Mouse (Mus musculus): ENCODE measurements at regions not wholly inside any gene's neighbourhood (a gene's known extent, or its start where the extent isn't known, plus 50 kb on each side); places are given as distances from the start of the nearest gene placed in this dataset.

DNA sequence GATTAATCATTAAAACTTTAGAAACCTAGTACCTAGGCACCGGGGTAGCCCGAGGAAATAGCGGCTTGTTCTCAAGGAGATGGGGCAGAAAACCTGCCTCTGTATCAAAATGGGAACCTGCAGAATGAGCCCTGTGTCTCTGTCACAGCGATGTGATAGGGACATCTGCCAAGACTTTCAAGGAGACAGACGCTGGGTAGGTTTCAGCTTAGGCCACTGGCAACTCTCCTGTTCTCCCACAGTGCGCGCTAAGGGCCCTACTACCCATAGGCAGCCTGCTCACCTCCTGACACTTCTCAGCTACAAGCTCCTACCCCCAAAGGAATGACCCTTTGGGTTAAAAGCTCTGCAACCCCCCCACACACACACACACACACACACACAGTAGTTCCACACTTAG is 396.4 kb downstream of the Sox9 start:
- no peak for DNase-seq (ENCODE audit: low read depth)

DNA sequence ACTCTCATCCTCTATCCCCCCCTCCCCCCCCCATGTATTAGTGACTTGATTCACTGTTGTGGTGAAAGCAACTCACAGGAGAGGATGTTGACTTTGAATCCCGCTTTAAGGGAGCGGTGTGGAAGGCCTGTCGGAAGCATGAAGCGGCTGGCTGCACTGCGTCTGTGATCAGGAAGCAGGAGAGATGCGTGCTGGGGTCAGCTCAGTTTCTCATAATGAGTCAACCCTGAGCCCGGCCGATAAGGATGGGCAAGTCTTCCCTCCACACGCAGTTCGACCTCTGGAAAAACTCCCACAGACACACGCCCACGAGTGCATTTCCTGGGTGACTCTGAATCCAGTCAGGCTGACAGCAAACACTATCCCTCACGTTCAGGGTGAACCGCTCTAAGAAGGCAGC is 398.0 kb downstream of the Sox9 start:
- DNase-seq (ENCODE audit: low read depth), result no peak

DNA sequence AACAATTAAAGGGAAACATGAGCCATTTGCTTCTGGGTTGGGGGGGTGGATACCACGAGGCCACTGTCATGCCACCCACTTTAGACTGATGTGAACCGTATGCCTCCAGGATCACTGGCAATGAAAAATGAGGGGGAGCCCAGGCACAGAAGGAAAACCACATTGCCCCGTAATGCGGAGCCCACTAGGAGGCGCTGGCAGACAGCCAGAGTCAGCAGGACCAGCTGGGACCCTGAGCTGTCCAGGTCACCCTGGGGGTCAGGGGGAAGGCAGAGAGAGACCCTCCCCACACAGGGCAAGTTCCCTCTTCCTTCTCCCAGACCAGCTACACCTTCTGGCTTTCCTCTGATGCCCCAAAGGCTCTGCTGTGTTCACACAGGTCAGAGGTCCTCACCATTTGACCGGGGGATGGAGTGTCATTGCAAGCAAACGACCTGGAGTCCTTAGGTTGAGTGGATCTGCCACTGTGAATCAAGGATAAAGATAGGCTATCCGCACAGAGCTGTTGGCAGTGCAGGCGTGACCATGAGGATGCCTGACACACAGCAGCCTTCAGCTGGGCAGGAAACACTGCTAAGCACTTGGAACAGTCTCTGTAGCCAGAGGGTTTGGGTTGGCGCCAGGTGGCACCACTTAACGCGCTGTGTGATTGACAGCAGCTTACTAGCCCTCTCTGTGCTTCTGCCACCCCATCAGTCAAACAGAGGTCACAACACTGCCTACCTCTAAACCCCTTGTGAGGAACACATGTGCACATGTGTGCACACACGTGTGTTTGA is 400.2 kb downstream of the Sox9 start:
- no peak for DNase-seq (ENCODE audit: low read depth)

DNA sequence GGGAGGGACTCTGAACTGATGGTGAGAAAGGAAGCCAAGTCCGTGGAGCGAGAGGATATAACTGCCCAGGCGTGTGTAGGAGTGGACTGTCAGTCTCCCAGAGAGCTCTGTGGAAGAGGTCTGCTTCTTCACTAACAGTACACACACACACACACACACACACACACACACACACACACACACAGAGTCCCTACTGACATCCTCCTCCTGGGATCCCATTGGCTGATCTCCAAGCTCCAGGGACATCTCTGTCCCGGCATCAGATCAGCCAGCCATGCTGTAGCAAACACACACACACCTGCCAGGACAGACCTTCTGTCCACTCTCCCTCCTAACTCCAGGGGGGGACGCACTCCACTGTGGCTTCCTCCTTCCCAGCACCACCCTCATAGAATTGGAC is 401.5 kb downstream of the Sox9 start:
- DNase-seq (ENCODE audit: low read depth), result no peak

DNA sequence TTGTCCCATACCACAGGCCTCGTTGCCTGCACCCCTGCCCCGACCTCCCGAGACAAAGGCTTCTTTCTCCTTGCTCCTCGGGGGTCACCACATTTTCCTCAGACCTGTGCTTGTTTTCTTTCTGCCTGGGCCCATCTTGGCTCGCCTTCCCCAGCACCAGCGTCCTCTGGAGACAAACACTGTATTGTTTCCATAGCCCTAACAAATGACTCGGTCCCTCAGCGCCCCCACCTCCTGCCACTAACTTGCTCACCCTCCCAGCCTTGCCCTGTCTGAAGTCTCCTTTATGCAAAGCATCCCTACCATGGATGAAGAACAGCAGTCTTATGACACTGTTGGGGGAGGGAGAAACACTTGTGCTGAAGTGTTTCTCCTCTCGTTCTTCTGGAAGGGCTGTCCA is 402.1 kb downstream of the Sox9 start:
- no peak for DNase-seq (ENCODE audit: low read depth)

DNA sequence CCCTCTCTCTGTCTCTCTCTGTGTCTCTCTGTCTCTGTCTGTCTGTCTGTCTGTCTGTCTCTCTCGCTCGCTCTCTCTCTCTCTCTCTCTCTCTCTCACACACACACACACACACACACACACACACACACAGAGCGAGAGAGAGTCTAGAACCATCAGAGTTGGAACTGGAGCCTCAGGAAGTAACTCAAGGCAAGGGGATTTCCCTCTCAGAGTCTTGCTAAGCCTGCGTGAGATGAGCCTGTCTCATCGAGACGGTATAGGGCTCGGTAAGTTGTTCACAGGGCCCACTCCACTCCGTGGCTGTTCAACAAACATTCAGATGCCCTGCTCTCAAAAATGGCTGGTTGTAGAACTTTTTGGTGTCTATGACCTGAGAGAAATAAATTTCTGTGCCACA is 405.4 kb downstream of the Sox9 start:
- no peak for DNase-seq (ENCODE audit: low read depth)

DNA sequence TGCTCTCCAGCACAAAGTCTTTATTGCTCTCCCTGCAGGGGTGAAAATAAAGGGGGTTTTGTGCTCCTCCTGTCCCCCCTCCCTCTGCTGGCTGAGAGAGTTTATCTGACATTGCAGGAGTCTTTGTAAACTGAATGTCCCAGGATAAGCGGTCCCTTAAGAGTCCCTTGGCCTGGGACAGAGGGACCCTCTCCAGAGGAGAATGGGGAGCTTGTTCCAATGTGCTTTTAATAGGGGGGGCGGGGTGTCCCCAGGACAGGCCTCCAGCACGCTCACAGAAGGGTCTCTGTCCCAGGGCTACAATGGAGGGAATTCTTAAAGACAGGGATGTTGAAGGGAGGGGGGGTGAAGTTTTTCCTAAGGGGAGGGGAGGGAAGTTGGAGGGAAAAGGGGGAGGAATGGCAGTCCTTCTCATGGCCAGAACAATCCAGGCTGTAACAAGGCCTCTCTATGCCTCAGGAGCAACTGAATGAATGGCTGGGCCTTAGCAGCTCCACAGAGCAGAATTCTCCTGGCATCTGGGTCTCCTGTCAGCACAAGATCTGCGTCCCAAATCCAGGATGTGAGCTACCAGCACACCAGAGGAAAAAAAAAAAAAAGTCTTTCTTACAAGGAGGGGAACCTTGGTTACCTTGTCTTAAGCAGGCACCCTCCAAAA is 406.4 kb downstream of the Sox9 start:
- DNase-seq (ENCODE audit: low read depth), result no peak

DNA sequence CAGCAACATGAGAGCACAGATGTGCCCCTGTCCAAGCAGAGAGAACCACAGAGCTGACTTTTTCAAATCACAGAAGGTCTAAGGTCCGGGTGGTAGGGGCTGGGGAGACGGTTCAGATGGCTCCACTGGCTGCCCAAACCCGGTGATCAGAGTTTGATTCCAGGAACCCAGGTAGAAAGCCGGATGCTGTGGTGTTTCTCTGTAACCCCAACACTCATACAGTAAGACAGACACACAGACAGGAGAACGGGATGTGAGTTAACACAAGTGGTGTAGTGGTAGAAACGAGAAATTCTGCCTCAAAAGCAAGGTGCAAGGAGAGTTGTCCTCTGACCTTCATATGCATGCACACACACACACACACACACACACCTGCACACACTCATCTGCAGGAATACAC is 408.0 kb downstream of the Sox9 start:
- no peak for DNase-seq (ENCODE audit: low read depth)

DNA sequence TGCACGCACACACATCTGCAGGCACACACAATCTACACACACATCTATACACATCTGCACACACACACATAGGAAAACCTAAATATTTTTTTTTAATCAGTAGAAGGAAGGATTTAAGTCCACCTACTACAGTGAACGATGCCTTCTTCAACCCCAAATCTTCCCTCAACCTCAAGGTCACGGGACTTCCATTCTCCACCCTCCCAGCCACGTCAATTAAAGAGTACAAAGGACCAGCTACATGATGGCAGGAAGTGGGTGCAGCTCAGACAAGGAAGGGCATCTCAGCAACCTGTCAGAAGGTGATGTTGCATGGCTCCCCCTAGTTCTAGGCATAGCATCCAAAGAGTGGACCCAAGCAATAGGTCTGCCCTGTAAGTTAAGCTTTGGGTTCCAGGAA is 408.5 kb downstream of the Sox9 start:
- no peak for DNase-seq (ENCODE audit: low read depth)

DNA sequence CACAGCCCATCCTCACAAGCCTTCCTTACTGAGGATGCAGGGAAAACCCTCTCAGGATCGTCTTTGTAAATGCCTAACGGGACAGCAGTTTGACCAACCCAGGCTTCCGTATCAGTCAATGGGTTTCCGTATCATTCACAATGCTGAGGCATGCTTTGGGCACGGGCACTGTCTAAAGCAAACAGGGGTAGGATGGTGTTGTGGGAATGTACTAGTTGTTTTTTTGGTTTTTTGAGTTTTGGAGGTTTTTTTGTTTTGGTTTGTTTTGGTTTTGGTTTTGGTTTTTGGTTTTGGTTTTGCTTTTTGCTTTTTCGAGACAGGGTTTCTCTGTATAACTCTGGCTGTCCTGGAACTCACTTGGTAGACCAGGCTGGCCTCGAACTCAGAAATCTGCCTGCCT is 409.0 kb downstream of the Sox9 start:
- no peak for DNase-seq (ENCODE audit: low read depth)

DNA sequence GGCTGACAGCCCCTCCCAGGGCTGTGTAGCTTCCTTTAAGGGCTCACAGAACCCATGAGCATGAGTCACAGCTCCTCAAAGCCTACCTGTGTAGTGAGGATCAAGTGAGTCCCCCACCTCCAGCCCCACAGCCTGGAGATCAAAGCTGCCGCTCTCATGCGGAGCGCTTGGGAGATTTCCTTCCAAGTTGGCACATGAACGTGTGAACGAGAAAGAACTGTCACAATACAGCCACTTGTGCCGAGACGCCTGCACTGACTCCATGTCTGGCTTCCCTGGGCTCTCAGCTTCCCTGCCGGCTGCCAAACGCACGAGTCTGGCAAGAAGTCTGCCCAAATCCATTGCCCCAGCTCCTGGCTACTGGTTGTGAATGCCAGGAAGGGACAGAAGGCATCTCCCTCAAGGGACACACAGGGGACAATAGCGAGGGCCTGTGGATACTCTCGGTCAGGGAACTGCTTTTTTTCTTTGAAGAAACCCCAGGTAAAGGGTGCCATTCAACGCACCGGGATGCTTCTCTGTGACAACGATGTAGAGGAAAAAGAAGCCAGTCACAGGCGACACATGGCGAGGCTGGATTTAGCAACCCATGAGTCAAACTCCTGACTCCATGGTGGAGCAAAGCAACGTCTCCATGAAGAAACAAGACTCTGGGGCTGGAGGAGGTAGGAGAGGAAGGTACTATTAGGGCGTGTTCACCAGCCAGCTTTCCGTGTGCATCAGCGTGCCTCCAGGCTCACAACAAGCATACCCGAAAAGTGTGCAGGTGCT is 410.2 kb downstream of the Sox9 start:
- no peak for DNase-seq (ENCODE audit: low read depth)

DNA sequence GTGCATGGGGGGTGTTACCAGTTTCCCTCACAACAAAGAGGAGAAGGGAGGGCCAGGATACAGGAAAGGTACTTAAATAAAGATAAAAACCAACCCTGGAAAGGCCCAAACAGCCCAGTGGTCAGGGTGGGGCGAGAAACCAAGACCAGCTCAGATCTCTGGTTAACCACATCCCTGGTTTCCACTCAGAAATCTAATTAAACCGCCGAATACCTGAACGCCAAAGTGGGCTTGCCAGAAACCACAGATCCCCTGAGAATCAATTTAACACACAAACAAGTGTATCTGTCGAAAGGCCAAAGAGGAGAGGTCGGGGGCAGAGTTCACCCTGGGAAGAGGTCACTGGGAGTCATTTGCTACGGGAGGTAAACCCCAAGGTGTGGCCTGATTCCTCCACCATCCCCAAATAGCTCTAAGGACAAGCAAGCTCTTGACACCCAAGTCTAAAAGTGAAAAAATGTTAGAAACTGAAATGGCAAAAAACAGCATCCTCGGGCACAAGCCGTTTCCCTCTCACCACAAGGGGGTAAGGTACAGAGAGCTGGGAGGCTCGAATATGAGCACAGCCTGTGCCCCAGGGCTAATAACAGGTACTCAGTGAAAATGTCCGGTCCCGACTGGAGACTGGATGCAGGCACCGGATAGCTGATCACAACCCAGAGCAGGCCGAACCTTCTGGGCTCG is 412.3 kb downstream of the Sox9 start:
- DNase-seq (ENCODE audit: low read depth), result no peak

Measured in gonadal fat pad, adult 2 months (tissue).